Mouse (Mus musculus) adrenal gland, postnatal 4 days (tissue): ENCODE data around the gene Mical2. TPM values are rescaled to one million over a fixed set of nuclear protein-coding genes. Genes with fewer than 3 reads are reported as not detected.
A peak's percentile ranks its signal among the peaks of the same experiment; 100 is the strongest.

Source experiments
- DNase-seq, 2 experiments: peaks; one replicate each; pipeline ENCODE4 v3.0.0; 2021 to 2022; ENCODE audit warnings: low spot score in 2 of 2, mixed read lengths in 2 of 2
- total RNA-seq, 2 experiments: library from RNA; stranded (reverse); gene quantifications; 2 replicates each; pipeline ENCODE4 v1.2.3; 2021

Gene Mical2
- total RNA-seq, 2 experiments from 2014 or later, result 25.2 TPM

GRCm38 (mm10) chr7:112241211-112241944 is 15.7 kb downstream of the Mical2 start:
- no peak for DNase-seq

- no peak for DNase-seq
Observed at GRCm38 (mm10) chr7:112241945-112242329, 16.3 kb downstream of the Mical2 start.

GRCm38 (mm10) chr7:112242587-112242986 is 16.9 kb downstream of the Mical2 start:
- no peak for DNase-seq

- DNase-seq, result no peak
Observed at GRCm38 (mm10) chr7:112244071-112244470, 18.4 kb downstream of the Mical2 start.

- DNase-seq, result no peak
Observed at GRCm38 (mm10) chr7:112244683-112245082, 19.0 kb downstream of the Mical2 start.

- no peak for DNase-seq
Observed at GRCm38 (mm10) chr7:112245839-112246438, 20.3 kb downstream of the Mical2 start.

GRCm38 (mm10) chr7:112246442-112246841 is 20.8 kb downstream of the Mical2 start:
- DNase-seq, result no peak

GRCm38 (mm10) chr7:112247890-112248289 is 22.2 kb downstream of the Mical2 start:
- no peak for DNase-seq

- DNase-seq, result no peak
Observed at GRCm38 (mm10) chr7:112249476-112249875, 23.8 kb downstream of the Mical2 start.

- no peak for DNase-seq
Observed at GRCm38 (mm10) chr7:112252065-112252464, 26.4 kb downstream of the Mical2 start.

GRCm38 (mm10) chr7:112254233-112254632 is 28.6 kb downstream of the Mical2 start:
- no peak for DNase-seq

- DNase-seq, result no peak
Observed at GRCm38 (mm10) chr7:112255248-112255866, 29.7 kb downstream of the Mical2 start.

- no peak for DNase-seq
Observed at GRCm38 (mm10) chr7:112258338-112258903, 32.8 kb downstream of the Mical2 start.

- no peak for DNase-seq
Observed at GRCm38 (mm10) chr7:112259286-112259685, 33.6 kb downstream of the Mical2 start.

- DNase-seq, result no peak
Observed at GRCm38 (mm10) chr7:112261121-112261520, 35.5 kb downstream of the Mical2 start.

- DNase-seq, result no peak
Observed at GRCm38 (mm10) chr7:112267266-112267665, 41.6 kb downstream of the Mical2 start.

GRCm38 (mm10) chr7:112268761-112269425 is 43.2 kb downstream of the Mical2 start:
- no peak for DNase-seq

GRCm38 (mm10) chr7:112270870-112271269 is 45.2 kb downstream of the Mical2 start:
- DNase-seq, result peak in 1 of 2 experiments; percentile 20

- no peak for DNase-seq
Observed at GRCm38 (mm10) chr7:112271627-112272026, 46.0 kb downstream of the Mical2 start.

GRCm38 (mm10) chr7:112272692-112273091 is 47.0 kb downstream of the Mical2 start:
- no peak for DNase-seq

- no peak for DNase-seq
Observed at GRCm38 (mm10) chr7:112273451-112273850, 47.8 kb downstream of the Mical2 start.
